Mouse (Mus musculus): ENCODE results near the gene Nt5c.
"Not testable (repeated sequence)": the region's sequence is repeated elsewhere in the genome, so short reads cannot be mapped to it uniquely, and the experiment has no call there.

The Nt5c gene

DNA sequence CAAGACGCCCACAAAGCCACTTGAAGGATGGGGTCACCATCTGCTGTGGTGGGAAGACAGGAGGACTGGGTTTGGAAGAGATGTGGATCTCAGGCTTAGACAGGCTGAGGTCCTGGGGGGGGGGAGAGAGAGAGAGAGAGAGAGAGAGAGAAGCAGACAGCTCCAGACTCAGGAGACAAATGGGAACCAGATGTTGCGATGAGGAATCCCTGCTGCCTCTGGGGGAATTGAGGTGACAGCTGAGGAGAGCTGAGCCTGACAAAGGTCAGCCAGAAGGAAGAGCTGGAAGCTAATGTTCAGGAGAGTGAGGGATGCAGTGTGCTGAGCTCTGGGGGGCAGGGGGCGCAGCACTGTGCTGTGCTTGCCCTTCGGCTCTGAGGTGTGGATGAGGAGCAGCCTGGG lies 24.4 kb downstream of the Nt5c start:
- DNase-seq (ENCODE audit: low spot score), result no peak

DNA sequence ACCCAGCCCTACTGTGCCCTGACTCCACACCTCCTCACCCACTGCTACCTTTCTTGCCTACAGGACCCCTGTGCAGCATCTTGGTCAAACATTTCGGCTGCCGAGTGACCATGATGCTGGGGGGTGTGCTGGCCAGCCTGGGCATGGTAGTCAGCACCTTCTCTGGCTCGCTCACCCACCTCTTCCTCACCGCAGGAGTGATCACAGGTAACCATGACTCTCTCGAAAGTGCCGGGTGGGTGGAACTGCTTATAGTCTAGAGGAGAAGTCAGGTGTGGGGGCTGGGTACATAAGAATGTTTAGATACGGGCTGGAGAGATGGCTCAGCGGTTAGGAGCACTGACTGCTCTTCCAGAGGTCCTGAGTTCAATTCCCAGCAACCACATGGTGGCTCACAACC lies 26.8 kb downstream of the Nt5c start:
- DNase-seq (ENCODE audit: low spot score), result no peak

DNA sequence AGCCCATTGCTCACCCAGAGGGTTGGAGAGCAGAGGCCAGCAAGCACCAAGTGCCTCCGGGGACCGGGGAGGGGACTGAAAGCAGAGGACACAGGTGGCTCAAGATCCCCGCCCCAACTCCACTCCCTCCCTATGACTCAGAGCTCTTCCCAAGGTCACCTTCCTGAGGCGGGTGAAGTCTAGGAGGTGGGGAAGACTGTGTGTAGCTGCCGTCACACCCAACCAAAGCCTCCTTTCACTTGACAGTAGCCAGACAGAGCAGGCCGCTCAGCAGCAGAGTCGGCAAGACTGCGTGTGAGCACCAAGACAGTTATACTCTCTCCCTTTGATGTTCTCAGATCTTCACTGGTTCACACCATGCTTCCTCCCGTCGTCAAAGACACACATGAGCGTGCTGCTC lies 28.3 kb downstream of the Nt5c start:
- DNase-seq (ENCODE audit: low spot score), result no peak

- no peak for DNase-seq (ENCODE audit: low spot score)
Observed at GRCm38 (mm10) chr11:115462243-115462891, 29.3 kb downstream of the Nt5c start, which contains the start of gene Slc16a5. TSS of gene Slc16a5 (plus strand) at chr11:115462474.

GRCm38 (mm10) chr11:115461846-115462242 lies 29.8 kb downstream of the Nt5c start:
- no peak for DNase-seq (ENCODE audit: low spot score)

- DNase-seq (ENCODE audit: low spot score), result no peak
Observed at GRCm38 (mm10) chr11:115460976-115461375, 30.7 kb downstream of the Nt5c start.

DNA sequence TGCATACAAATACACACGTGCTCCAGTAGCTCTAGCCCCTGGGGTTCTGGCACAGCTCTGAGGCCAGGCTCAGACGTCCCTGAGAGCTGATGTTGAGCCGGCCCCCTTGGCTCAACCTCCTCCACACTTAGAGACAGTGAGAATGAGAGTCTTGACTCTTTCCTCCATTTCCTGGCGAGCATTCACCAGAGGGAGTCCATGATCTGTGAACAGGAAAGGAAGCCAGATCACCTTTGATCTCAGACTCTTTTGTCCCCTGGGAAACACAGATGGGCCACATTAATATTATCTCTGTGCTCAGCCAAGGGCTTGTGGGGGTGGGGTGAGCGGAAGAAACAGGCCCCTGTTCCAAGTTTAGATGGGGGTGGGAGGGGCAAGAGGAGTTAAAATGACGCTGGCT lies 34.3 kb downstream of the Nt5c start:
- DNase-seq (ENCODE audit: low spot score), result no peak

- DNase-seq (ENCODE audit: low spot score), result no peak
Observed at GRCm38 (mm10) chr11:115456182-115456581, 35.5 kb downstream of the Nt5c start.

DNA sequence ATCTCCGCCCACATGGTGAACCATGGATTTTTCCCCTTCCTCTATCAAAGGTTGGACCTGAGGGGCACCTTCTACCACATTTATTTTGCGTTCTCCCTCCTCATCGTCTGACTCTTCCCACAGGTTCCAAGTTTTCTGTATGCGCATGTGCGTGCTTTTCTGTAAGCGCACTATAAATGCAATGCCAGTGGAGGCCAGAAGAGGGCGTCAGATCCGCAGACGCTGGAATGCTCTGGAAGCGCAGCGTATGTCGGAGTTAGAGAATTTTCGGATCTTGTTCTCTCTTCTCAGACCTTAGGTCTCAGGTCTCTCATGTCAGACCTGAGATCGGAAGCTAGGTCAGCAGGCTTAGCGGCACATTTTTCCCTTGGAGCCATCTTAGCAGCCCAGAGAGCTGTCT lies 36.0 kb downstream of the Nt5c start:
- DNase-seq (ENCODE audit: low spot score), result no peak

DNA sequence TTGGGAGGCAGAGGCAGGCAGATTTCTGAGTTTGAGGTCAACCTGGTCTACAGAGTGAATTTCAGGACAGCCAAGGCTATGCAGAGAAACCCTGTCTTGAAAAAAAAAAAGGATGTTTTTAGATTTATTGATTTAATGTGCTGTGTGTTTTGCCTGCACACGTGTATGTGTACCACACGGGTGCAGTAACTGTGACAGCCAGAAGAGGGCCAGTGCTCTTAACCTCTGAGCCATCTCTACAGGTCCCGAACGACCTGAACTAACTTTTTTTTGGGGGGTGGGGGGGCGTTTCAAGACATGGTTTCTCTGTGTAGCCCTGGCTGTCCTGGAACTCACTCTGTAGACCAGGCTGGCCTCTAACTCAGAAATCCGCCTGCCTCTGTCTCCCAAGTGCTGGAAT lies 36.8 kb downstream of the Nt5c start:
- DNase-seq (ENCODE audit: low spot score), result not testable (repeated sequence)

DNA sequence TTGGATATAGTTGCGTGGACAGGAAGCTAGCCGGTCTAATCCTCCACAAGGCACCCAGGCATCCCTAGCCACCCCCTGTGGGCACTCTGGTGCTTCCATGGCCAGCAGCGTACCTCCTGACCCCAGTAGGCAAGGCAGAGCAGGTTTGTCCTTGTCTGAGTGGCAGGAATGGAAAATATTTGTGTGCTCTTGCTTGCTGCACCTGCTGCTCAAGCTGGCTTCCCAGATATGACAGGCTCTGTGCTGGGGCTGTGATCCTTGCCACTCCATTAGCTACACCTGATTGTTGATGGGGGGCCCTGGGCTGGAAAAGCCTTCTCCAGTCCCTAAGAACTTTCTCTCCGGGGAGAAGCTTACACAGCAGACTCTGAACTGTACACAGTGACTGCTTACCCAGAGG lies 38.4 kb downstream of the Nt5c start:
- DNase-seq (ENCODE audit: low spot score), result no peak

- DNase-seq (ENCODE audit: low spot score), result no peak
Observed at GRCm38 (mm10) chr11:115452281-115452860, 39.3 kb downstream of the Nt5c start.

- no peak for DNase-seq (ENCODE audit: low spot score)
Observed at GRCm38 (mm10) chr11:115451781-115452241, 39.9 kb downstream of the Nt5c start.

DNA sequence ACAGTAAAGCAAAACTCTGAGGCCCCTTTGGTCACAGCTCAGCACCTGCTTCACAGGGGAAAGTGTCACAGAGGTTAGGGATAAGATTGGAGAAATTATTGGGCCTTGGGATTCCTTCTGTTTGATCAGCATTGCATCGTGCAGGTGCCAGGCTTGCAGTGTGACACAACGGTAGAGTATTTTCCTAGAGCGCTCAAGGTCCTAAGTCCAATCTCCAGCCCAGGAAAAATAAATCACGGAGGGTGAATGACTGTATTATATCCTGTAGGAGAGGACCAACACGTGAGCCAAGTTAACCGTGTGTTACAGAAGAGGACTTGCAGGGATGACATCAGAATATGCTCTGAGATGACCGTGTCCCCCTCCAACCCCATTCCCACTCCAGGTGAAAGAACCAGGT lies 41.5 kb downstream of the Nt5c start:
- no peak for DNase-seq (ENCODE audit: low spot score)

DNA sequence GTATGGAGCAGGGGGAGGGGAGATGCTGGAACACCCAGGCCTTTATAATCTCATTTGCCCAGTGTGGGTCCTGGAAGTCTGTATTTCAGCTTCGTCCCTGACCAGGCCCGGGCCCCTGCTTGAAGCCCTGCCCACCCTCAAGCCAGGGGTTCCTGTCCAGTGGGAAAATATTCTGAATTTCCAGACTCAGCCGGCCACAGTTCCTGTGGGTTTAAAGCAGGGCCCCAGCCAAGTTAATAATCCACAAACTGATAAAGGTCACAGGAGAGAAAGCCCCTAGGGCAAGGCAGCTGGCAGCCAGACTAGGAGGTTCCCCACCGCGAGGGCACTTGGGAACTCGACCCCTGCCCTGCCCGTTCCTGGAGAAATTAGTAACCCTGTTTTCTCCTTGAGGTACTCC lies 42.7 kb downstream of the Nt5c start:
- DNase-seq (ENCODE audit: low spot score), result no peak

GRCm38 (mm10) chr11:115448075-115448474 lies 43.6 kb downstream of the Nt5c start:
- no peak for DNase-seq (ENCODE audit: low spot score)

- no peak for DNase-seq (ENCODE audit: low spot score)
Observed at GRCm38 (mm10) chr11:115447321-115447885, 44.3 kb downstream of the Nt5c start.

DNA sequence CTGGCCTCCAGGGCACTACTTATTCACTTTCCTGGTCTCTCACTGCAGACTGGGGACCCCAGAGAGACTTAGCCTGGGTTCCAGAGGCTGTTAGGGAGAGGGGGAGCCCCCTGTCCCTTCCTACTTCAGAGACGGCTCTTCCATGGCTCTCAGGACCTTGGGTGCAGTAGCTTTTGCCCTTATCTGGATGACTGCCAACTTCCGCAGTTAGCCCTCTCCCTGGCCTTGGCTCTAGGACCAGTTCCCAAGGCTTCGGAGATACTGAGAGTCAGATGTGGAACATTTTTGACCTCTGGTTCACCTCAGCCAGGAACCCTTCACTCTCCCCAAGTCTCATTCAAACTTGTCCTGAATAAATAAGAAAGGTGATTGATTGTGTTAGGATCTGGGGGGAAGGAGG lies 44.8 kb downstream of the Nt5c start:
- no peak for DNase-seq (ENCODE audit: low spot score)

GRCm38 (mm10) chr11:115441417-115441816 lies 50.2 kb downstream of the Nt5c start:
- no peak for DNase-seq (ENCODE audit: low spot score)
